Mouse (Mus musculus) ovary, adult 10 weeks (tissue): ENCODE data around the gene Gtf3c1. TPM values are rescaled to one million over a fixed set of nuclear protein-coding genes. Genes with fewer than 3 reads are reported as not detected.

Experiments
- polyA plus RNA-seq: library from polyadenylated mRNA; stranded (reverse); fragments of 350-450 nt; fragmentation: Illumina TruSeq; extraction: RNeasy Lipid Tissue Mini Kit (QIAGEN cat#74804); gene quantifications from one replicate; pipeline ENCODE4 v1.2.3, GENCODE M21; 2014

Gene Gtf3c1
- polyA plus RNA-seq = 10.4 TPM

DNA sequence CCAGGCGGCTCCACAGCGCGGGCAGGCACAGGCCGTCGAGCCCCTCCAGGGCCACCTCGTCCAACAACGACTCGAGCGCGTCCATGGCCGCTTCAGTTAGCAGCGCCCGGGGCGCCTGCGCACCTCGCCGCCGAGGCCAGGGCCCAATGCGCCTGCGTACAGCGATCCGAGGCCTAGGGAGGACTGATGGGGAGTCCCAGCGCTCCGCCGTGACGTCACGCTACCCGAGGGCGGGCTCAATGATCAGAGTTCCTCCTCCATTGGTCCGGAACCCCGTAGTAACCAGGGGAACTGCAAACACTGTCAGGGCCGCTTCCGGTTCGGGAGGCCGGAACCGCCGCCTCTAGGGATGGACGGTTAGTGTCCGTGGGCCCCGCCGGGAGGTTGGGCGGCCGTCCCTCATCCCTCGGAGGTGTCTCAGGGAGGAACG, at the start of gene Gtf3c1, which contains the start of gene D430042O09Rik:
Gtf3c1 (minus strand) TSS at position 188 of the 430 bp plus-strand sequence.
D430042O09Rik (plus strand) TSS at position 296 of the 430 bp plus-strand sequence.

DNA sequence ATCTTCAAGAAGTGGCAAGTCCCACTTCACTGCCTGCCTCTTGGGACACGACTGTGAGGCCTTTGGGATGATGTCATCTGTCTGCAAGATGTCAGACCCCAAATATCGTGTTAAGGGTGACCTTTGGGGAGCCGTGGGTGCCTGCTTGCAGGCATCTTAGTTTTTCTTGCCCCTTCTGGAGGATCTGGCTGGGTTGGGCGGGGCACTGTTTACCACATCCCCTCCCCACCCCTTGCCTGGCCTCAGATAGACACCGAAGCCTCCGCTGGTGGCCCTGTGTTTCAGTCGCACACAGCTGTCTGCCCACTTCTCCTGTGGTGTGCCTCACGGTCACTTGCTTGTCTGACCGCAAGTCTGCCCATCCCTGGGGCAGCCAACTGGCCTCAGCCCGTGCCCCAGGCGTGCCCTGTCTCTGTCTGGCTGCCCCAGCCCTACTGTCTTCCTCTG, 104.4 kb downstream of the Gtf3c1 start, which contains the start of gene Il21r:
Il21r (plus strand) TSS at position 245 of the 447 bp plus-strand sequence.

Other genes starting within 250 kb of the Gtf3c1 start
- 64.7 TPM for gene Nsmce1, start 216.2 kb downstream of the Gtf3c1 start, polyA plus RNA-seq
- gene Il4ra, start 155.7 kb downstream of the Gtf3c1 start, polyA plus RNA-seq = 4.9 TPM
- gene Il21r, start 104.4 kb downstream of the Gtf3c1 start, polyA plus RNA-seq = 1.1 TPM
- gene D430042O09Rik, start 108 bp upstream of the Gtf3c1 start, polyA plus RNA-seq = 10.1 TPM